Mouse (Mus musculus) G1E (cell line): Measurements from ENCODE around the gene Gm20517. TPM values are rescaled to one million over a fixed set of nuclear protein-coding genes. Genes with fewer than 3 reads are reported as not detected.

Experiments
- ATAC-seq: 2 replicates; pipeline ENCODE4 v1.8.0; 2016; ENCODE audit warnings: mild to moderate bottlenecking; ENCODE audit not compliant: insufficient number of reproducible peaks, poor library complexity, low FRiP score, severe bottlenecking; ENCODE audit errors: extremely low read depth
- DNase-seq: peaks from one replicate; pipeline ENCODE4 v3.0.0; 2012; ENCODE audit warnings: low spot score
- H3K27me3 ChIP-seq: 2 replicates; pipeline ENCODE4 v1.6.1; 2012; ENCODE audit warnings: mild to moderate bottlenecking, low read length, inconsistent platforms; ENCODE audit not compliant: insufficient read depth
- H3K36me3 ChIP-seq: replicated peaks from 2 replicates; pipeline ENCODE3; 2012; ENCODE audit warnings: mild to moderate bottlenecking, inconsistent platforms
- H3K4me1 ChIP-seq: 2 replicates; pipeline ENCODE4 v1.6.1; 2012; ENCODE audit warnings: low read depth, low read length, inconsistent platforms, mixed read lengths; ENCODE audit not compliant: insufficient read depth
- H3K4me3 ChIP-seq: 2 replicates; pipeline ENCODE4 v1.5.1; 2012; ENCODE audit warnings: low read depth, mild to moderate bottlenecking, inconsistent platforms, low read length, moderate library complexity, mixed read lengths
- H3K9me3 ChIP-seq: replicated peaks from 2 replicates; pipeline ENCODE4 v1.6.1; 2012; ENCODE audit warnings: inconsistent platforms
- CTCF ChIP-seq: IDR thresholded peaks from 2 replicates; pipeline ENCODE4 v1.5.1; 2012; ENCODE audit warnings: low read depth, low read length, inconsistent platforms, mixed read lengths
- GATA1 ChIP-seq: IDR thresholded peaks from 2 replicates; pipeline ENCODE4 v1.6.1; 2012; ENCODE audit warnings: borderline replicate concordance, low read length, inconsistent platforms, mixed read lengths
- GATA2 ChIP-seq: IDR thresholded peaks from 2 replicates; pipeline ENCODE4 v1.6.1; 2012; ENCODE audit warnings: low read depth, low read length, inconsistent platforms, borderline replicate concordance
- POLR2AphosphoS5 ChIP-seq: IDR thresholded peaks from 2 replicates; pipeline ENCODE4 v1.6.1; 2012; ENCODE audit warnings: low read depth, low read length, inconsistent platforms; ENCODE audit not compliant: insufficient replicate concordance
- TAL1 ChIP-seq: conservative IDR thresholded peaks from 2 replicates; pipeline ENCODE4 v1.6.1; 2012; ENCODE audit warnings: low read depth, low read length, inconsistent platforms, mixed read lengths
- polyA plus RNA-seq: library from polyadenylated mRNA; stranded (reverse); fragments of >175 nt; gene quantifications from 2 replicates; pipeline ENCODE4 v1.2.3, GENCODE M21; 2012
- total RNA-seq, 2 experiments: library from RNA; stranded (forward) in 1 of 2; stranded (reverse) in 1 of 2; fragments of 200-1000 nt in 1 of 2; fragments of >200 nt in 1 of 2; fragmentation: Nextera tagmentation in 1 of 2; gene quantifications; 2 replicates each; pipeline ENCODE4 v1.2.3; 2014 to 2017

Gene Gm20517
- total and polyA plus RNA-seq, 3 experiments: 0.05 to 9.6 (median 2.0) TPM

- peak; percentile 67 for DNase-seq
- Histone ChIP-seq H3K36me3 (peaks cover 92% of the 10 kb centered on the region), H3K4me1 (peaks cover 70% of the 10 kb centered on the region), H3K4me3 (peak overlapping the region; percentile 49; the same call in 1 of the 2 replicates), H3K27me3 (no peaks in the 10 kb centered on the region), H3K9me3 (no peaks in the 10 kb centered on the region)
- ATAC-seq: peak; percentile 19; the same call in 1 of the 2 replicates
- TF ChIP-seq GATA2 (no peak), POLR2AphosphoS5 (no peak), CTCF (no peak), TAL1 (no peak), GATA1 (no peak)
These were observed 11.7 kb upstream of the Gm20517 start for GRCm38 (mm10) chr17:47599511-47600297.

DNA sequence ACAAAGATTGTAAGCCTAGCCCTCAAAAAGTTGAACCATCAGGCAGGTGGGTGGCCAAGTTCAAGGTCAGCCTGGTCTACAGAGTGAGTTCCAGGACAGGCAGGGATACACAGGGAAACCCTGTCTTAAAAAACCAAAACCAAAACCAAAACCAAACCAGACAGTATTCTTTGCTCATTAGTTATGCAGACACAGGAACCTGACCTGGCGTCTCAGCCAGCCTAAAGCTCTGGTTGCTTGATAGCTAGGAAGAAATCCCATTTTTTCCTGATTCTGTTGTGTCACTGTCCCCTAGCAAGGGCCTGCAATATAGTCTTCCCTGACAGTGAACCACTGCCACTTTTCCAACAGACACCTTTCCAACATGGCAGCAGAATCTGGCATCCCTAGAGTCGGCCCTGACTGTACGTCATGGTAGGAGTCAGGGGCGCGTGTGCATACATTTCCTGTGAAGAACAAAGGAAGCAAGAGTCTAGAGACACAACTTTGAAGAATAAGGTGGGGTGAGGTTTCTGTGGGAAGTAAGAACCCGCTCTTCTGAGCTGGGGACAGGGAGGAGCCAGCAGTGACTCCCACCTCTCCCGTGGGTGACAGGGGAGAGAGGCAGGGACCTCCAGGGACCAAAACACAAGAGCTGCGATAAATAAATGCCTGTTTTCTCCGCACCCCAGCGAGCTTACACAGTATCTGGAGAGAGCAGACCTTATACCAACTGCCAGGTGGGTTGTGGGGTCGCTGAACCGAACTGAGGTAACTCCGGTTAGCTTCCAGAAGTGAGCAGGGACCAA, 10.6 kb upstream of the Gm20517 start:
- H3K9me3 ChIP-seq: no peaks in the 10 kb centered on the region
- TF ChIP-seq POLR2AphosphoS5 (no peak), GATA1 (no peak), CTCF (no peak), GATA2 (no peak), TAL1 (no peak)
- ATAC-seq (no peak), DNase-seq (no peak)
- H3K27me3 ChIP-seq: no peaks in the 10 kb centered on the region
- peaks cover 65% of the 10 kb centered on the region for H3K4me1 ChIP-seq
- H3K36me3 ChIP-seq: peaks cover 96% of the 10 kb centered on the region
- no peak overlapping the region for H3K4me3 ChIP-seq

GRCm38 (mm10) chr17:47601389-47601755, 10.0 kb upstream of the Gm20517 start:
- no peak for DNase-seq
- no peak for ATAC-seq
- Histone ChIP-seq H3K4me3 (peak overlapping the region; percentile 11; the same call in 1 of the 2 replicates), H3K9me3 (no peaks in the 10 kb centered on the region), H3K27me3 (no peaks in the 10 kb centered on the region), H3K4me1 (peaks cover 60% of the 10 kb centered on the region), H3K36me3 (peaks cover 96% of the 10 kb centered on the region)
- no peak for TF ChIP-seq GATA1
- no peak for TF ChIP-seq POLR2AphosphoS5

- Histone ChIP-seq H3K27me3 (no peaks in the 10 kb centered on the region), H3K36me3 (peaks cover 95% of the 10 kb centered on the region), H3K4me3 (no peak overlapping the region), H3K4me1 (peaks cover 59% of the 10 kb centered on the region), H3K9me3 (no peaks in the 10 kb centered on the region)
- TF ChIP-seq GATA2 (no peak), TAL1 (no peak)
- no peak for ATAC-seq
- no peak for DNase-seq
These were observed 9.1 kb upstream of the Gm20517 start for GRCm38 (mm10) chr17:47602289-47602688.

- DNase-seq (no peak), ATAC-seq (no peak)
- Histone ChIP-seq H3K36me3 (peaks cover 82% of the 10 kb centered on the region), H3K4me3 (no peak overlapping the region), H3K9me3 (no peaks in the 10 kb centered on the region), H3K4me1 (peaks cover 40% of the 10 kb centered on the region), H3K27me3 (no peaks in the 10 kb centered on the region)
- TF ChIP-seq GATA2: no peak
- TF ChIP-seq CTCF: no peak
- no peak for TF ChIP-seq GATA1
- TF ChIP-seq POLR2AphosphoS5: no peak
- no peak for TF ChIP-seq TAL1
These were observed 5.2 kb upstream of the Gm20517 start for GRCm38 (mm10) chr17:47606220-47606619.

DNA sequence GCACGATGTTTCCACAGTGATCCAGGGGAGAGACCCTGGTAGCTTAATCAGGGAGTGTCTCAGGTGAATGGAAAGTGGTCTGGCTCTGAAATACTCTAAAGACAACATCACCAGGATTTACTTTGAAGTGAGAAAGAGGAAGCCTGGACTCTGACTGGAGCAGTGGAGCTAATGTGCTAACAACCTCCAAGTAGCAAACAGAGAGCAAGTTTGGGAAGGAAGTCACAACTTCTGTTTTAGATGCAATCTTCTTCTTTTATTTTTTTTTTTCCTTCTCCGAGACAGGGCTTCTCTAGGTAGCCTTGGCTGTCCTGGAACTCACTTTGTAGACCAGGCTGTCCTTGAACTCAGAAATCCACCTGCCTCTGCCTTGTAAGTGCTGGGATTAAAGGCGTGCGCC, 2.2 kb upstream of the Gm20517 start:
- no peak overlapping the region; the same call in 1 of the 2 replicates for H3K4me3 ChIP-seq
- TF ChIP-seq GATA2: no peak
- no peak for TF ChIP-seq TAL1
- TF ChIP-seq POLR2AphosphoS5: no peak
- no peak for TF ChIP-seq GATA1
- TF ChIP-seq CTCF: no peak
- peaks cover 75% of the 10 kb centered on the region for H3K36me3 ChIP-seq
- no peak for DNase-seq
- no peaks in the 10 kb centered on the region for H3K27me3 ChIP-seq
- H3K9me3 ChIP-seq: no peaks in the 10 kb centered on the region
- no peak for ATAC-seq
- H3K4me1 ChIP-seq: peaks cover 51% of the 10 kb centered on the region
